Mouse (Mus musculus): ENCODE measurements around the gene Ces1a. TPM values are rescaled to one million over a fixed set of nuclear protein-coding genes. Genes with fewer than 3 reads are reported as not detected.

Ces1a gene
- total and polyA plus RNA-seq, 3 experiments = not detected

GRCm38 (mm10) chr8:93075251-93075650 lies 27.3 kb upstream of the Ces1a start:
- H3K36me3 ChIP-seq (ENCODE audit: control insufficient read depth, insufficient read depth, low read length) = no peaks in the 10 kb centered on the region; the same call in 1 of the 2 replicates
- DNase-seq = peak; percentile 26 to 53
- H3K27me3 ChIP-seq (ENCODE audit: control insufficient read depth, insufficient read depth, low read length) = no peaks in the 10 kb centered on the region
- H3K9ac ChIP-seq (ENCODE audit: low read depth, low read length) = no peak overlapping the region
- H3K4me1 ChIP-seq (ENCODE audit: control insufficient read depth, insufficient read depth, low read length) = no peaks in the 10 kb centered on the region
- TF ChIP-seq POLR2A (IDR thresholded peaks at IDR 0.05; ENCODE audit: insufficient read depth, low read depth, low read length) (no peak), EP300 (IDR thresholded peaks at IDR 0.05; ENCODE audit: insufficient read depth, low read depth, low read length) (peak; percentile 44; the same call in 1 of the 2 replicates), CTCF (IDR thresholded peaks at IDR 0.05) (no peak)
- intact Hi-C loops (cut with DNase I) = no loop called here
- 51% methylated on average over 4 of the region's 4 CpGs for WGBS
- no peak overlapping the region; the same call in 1 of the 2 replicates for H3K27ac ChIP-seq
- no peaks in the 10 kb centered on the region for H3K79me2 ChIP-seq (replicated peaks; ENCODE audit: control insufficient read depth, insufficient read depth, low read length)
- H3K4me3 ChIP-seq = no peak overlapping the region

- Histone ChIP-seq H3K4me1 (ENCODE audit: control insufficient read depth, insufficient read depth, low read length) (no peaks in the 10 kb centered on the region), H3K79me2 (replicated peaks; ENCODE audit: control insufficient read depth, insufficient read depth, low read length) (no peaks in the 10 kb centered on the region), H3K9ac (ENCODE audit: low read depth, low read length) (no peak overlapping the region), H3K27ac (no peak overlapping the region), H3K4me3 (no peak overlapping the region), H3K27me3 (ENCODE audit: control insufficient read depth, insufficient read depth, low read length) (no peaks in the 10 kb centered on the region), H3K36me3 (ENCODE audit: control insufficient read depth, insufficient read depth, low read length) (no peaks in the 10 kb centered on the region)
- TF ChIP-seq CTCF (IDR thresholded peaks at IDR 0.05) = no peak
- no peak for TF ChIP-seq EP300 (IDR thresholded peaks at IDR 0.05; ENCODE audit: insufficient read depth, low read depth, low read length)
- TF ChIP-seq POLR2A (IDR thresholded peaks at IDR 0.05; ENCODE audit: insufficient read depth, low read depth, low read length) = no peak
- no peak for DNase-seq
- intact Hi-C loops (cut with DNase I) = no loop called here
- WGBS = 71% methylated on average over 3 of the region's 3 CpGs
Measured at GRCm38 (mm10) chr8:93063416-93064117, 15.6 kb upstream of the Ces1a start.

GRCm38 (mm10) chr8:93059185-93059584 lies 11.2 kb upstream of the Ces1a start:
- H3K27me3 ChIP-seq (ENCODE audit: control insufficient read depth, insufficient read depth, low read length) = no peaks in the 10 kb centered on the region
- H3K4me3 ChIP-seq = no peak overlapping the region
- DNase-seq = peak; percentile 15 to 56
- H3K36me3 ChIP-seq (ENCODE audit: control insufficient read depth, insufficient read depth, low read length) = no peaks in the 10 kb centered on the region
- TF ChIP-seq CTCF (IDR thresholded peaks at IDR 0.05) = peak; percentile 79
- no peak for TF ChIP-seq EP300 (IDR thresholded peaks at IDR 0.05; ENCODE audit: insufficient read depth, low read depth, low read length)
- no peak for TF ChIP-seq POLR2A (IDR thresholded peaks at IDR 0.05; ENCODE audit: insufficient read depth, low read depth, low read length)
- 11% methylated on average over 2 of the region's 2 CpGs for WGBS
- no peak overlapping the region for H3K27ac ChIP-seq
- no peaks in the 10 kb centered on the region for H3K79me2 ChIP-seq (replicated peaks; ENCODE audit: control insufficient read depth, insufficient read depth, low read length)
- intact Hi-C loops (cut with DNase I) = loop anchor here (1.0 to 2.0 kb wide), 3 partner anchors 36 to 371 kb away; no protein-coding TSS in a partner anchor
- no peaks in the 10 kb centered on the region for H3K4me1 ChIP-seq (ENCODE audit: control insufficient read depth, insufficient read depth, low read length)
- no peak overlapping the region for H3K9ac ChIP-seq (ENCODE audit: low read depth, low read length)

DNA sequence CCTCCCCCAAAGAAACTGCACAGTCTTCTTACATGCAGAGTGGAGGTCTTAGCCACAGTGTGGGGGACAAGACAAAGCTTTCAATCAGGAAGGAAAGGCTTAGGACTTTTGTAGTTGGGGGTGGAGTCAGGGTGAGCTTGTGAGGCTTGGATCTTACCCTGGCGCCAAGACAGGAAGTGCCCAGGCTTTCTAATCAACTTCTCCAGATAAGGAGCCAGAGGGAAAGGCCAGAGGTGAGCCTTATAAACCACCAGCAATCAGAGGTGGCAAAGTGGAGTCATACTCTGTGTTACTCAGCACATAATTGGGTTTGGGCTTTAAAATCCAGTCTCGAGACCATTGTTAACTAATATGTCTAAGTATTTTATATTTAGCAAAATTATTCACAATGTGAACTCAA lies 7.2 kb upstream of the Ces1a start:
- no peak for TF ChIP-seq EP300 (IDR thresholded peaks at IDR 0.05; ENCODE audit: insufficient read depth, low read depth, low read length)
- Histone ChIP-seq H3K36me3 (ENCODE audit: control insufficient read depth, insufficient read depth, low read length) (no peaks in the 10 kb centered on the region), H3K4me1 (ENCODE audit: control insufficient read depth, insufficient read depth, low read length) (no peaks in the 10 kb centered on the region), H3K9ac (ENCODE audit: low read depth, low read length) (no peak overlapping the region), H3K79me2 (replicated peaks; ENCODE audit: control insufficient read depth, insufficient read depth, low read length) (no peaks in the 10 kb centered on the region), H3K4me3 (no peak overlapping the region), H3K27ac (no peak overlapping the region), H3K27me3 (ENCODE audit: control insufficient read depth, insufficient read depth, low read length) (no peaks in the 10 kb centered on the region)
- 32% methylated on average over 2 of the region's 2 CpGs for WGBS
- intact Hi-C loops (cut with DNase I) = no loop called here
- DNase-seq = no peak

GRCm38 (mm10) chr8:93048510-93049416 lies 771 bp upstream of the Ces1a start:
- intact Hi-C loops (cut with DNase I) = loop anchor here (2.0 kb wide), 1 partner anchor 38 kb away; no protein-coding TSS in a partner anchor
- H3K27me3 ChIP-seq (ENCODE audit: control insufficient read depth, insufficient read depth, low read length) = no peaks in the 10 kb centered on the region
- no peak overlapping the region for H3K27ac ChIP-seq
- no peaks in the 10 kb centered on the region for H3K79me2 ChIP-seq (replicated peaks; ENCODE audit: control insufficient read depth, insufficient read depth, low read length)
- WGBS = 46% methylated on average over 4 of the region's 4 CpGs
- H3K36me3 ChIP-seq (ENCODE audit: control insufficient read depth, insufficient read depth, low read length) = no peaks in the 10 kb centered on the region
- DNase-seq = no peak
- no peaks in the 10 kb centered on the region for H3K4me1 ChIP-seq (ENCODE audit: control insufficient read depth, insufficient read depth, low read length)
- H3K4me3 ChIP-seq = no peak overlapping the region
- H3K9ac ChIP-seq (ENCODE audit: low read depth, low read length) = no peak overlapping the region
- TF ChIP-seq CTCF (IDR thresholded peaks at IDR 0.05) = peak; percentile 52
- no peak for TF ChIP-seq POLR2A (IDR thresholded peaks at IDR 0.05; ENCODE audit: insufficient read depth, low read depth, low read length)
- no peak for TF ChIP-seq EP300 (IDR thresholded peaks at IDR 0.05; ENCODE audit: insufficient read depth, low read depth, low read length)
